Mouse (Mus musculus): ENCODE results near the gene Angptl1. TPM values are rescaled to one million over a fixed set of nuclear protein-coding genes. Genes with fewer than 3 reads are reported as not detected.

Angptl1 gene
- 0.80 and 4.1 TPM in 2 replicates for polyA plus RNA-seq (2012; rRNA removed; ENCODE audit: low replicate concordance)

GRCm38 (mm10) chr1:156838177-156838576 is at the start of gene Angptl1:
TSS of gene Angptl1 (plus strand) at chr1:156838562.

Other genes starting within 250 kb of the Angptl1 start
- gene Tor3a, start 164.2 kb upstream of the Angptl1 start, polyA plus RNA-seq (2012; rRNA removed; ENCODE audit: low replicate concordance), result 34.5 and 104 TPM in 2 replicates
- 13.6 and 22.9 TPM in 2 replicates for gene Fam20b, start 119.5 kb upstream of the Angptl1 start, polyA plus RNA-seq (2012; rRNA removed; ENCODE audit: low replicate concordance)
- gene Ralgps2, start 101.1 kb downstream of the Angptl1 start, polyA plus RNA-seq (2012; rRNA removed; ENCODE audit: low replicate concordance), result 7.4 and 15.0 TPM in 2 replicates